Mouse (Mus musculus): Measurements from ENCODE around the gene Ccdc88b.

GRCm38 (mm10) chr19:6829870-6830555, 28.0 kb downstream of the Ccdc88b start:
- TF ChIP-seq POLR2A (IDR thresholded peaks at IDR 0.05; ENCODE audit: extremely low read depth, insufficient read depth, low read length) (no peak), CTCF (IDR thresholded peaks at IDR 0.05; ENCODE audit: low read depth, low read length) (no peak)
